Mouse (Mus musculus) heart, adult 18-20 months (tissue): ENCODE measurements around the gene Tex19.2. TPM values are rescaled to one million over a fixed set of nuclear protein-coding genes. Genes with fewer than 3 reads are reported as not detected.

Experiments
- total RNA-seq, 2 experiments: library from RNA; stranded (reverse); gene quantifications; 2 replicates each; pipeline ENCODE4 v1.2.3; 2021

Gene Tex19.2
- total RNA-seq, 2 experiments from 2014 or later: not detected

Other genes starting within 250 kb of the Tex19.2 start
- gene Ccdc57, start 185.8 kb downstream of the Tex19.2 start, total RNA-seq: under 1 TPM; 0.65 to 0.77 TPM
- gene Slc16a3, start 170.2 kb downstream of the Tex19.2 start, total RNA-seq: under 1 TPM; 0.77 to 0.87 TPM
- gene Csnk1d, start 127.3 kb downstream of the Tex19.2 start, total RNA-seq: 10 to 100 TPM; 49.2 to 55.1 TPM
- gene Cd7, start 79.3 kb downstream of the Tex19.2 start, total RNA-seq: 1 to 10 TPM in 1 of 2 experiments, under 1 TPM in 1; 0.35 to 1.1 TPM
- not detected for gene Sectm1b, start 55.1 kb downstream of the Tex19.2 start, total RNA-seq
- gene Sectm1a, start 37.5 kb downstream of the Tex19.2 start, total RNA-seq: under 1 TPM in 1 of 2 experiments, not detected in 1; 0.26 TPM
- gene Tex19.1, start 27.5 kb upstream of the Tex19.2 start, total RNA-seq: not detected
- gene Uts2r, start 41.6 kb upstream of the Tex19.2 start, total RNA-seq: under 1 TPM in 1 of 2 experiments, not detected in 1; 0.30 TPM
- 1 to 10 TPM; 7.4 to 8.8 TPM for gene Hexdc, start 85.8 kb upstream of the Tex19.2 start, total RNA-seq
- 10 to 100 TPM; 17.0 to 17.9 TPM for gene Ogfod3, start 86.0 kb upstream of the Tex19.2 start, total RNA-seq
- gene Cybc1, start 110.6 kb upstream of the Tex19.2 start, total RNA-seq: 10 to 100 TPM; 10.2 to 12.6 TPM
- gene Narf, start 118.6 kb upstream of the Tex19.2 start, total RNA-seq: 10 to 100 TPM; 71.4 to 83.6 TPM
- gene Foxk2, start 141.3 kb upstream of the Tex19.2 start, total RNA-seq: 10 to 100 TPM; 17.7 to 18.5 TPM
- 10 to 100 TPM; 33.4 to 34.2 TPM for gene Wdr45b, start 235.8 kb upstream of the Tex19.2 start, total RNA-seq